Mouse (Mus musculus) stomach, postnatal 0 days (tissue): Measurements from ENCODE around the gene Sstr4.

Experiments
- CTCF ChIP-seq: IDR thresholded peaks from 2 replicates; pipeline ENCODE4 v1.5.1; 2016; ENCODE audit warnings: antibody characterized with exemption, low read depth, mild to moderate bottlenecking, moderate library complexity
- EP300 ChIP-seq: optimal IDR thresholded peaks from 2 replicates; pipeline ENCODE3; 2016; ENCODE audit warnings: antibody characterized with exemption

DNA sequence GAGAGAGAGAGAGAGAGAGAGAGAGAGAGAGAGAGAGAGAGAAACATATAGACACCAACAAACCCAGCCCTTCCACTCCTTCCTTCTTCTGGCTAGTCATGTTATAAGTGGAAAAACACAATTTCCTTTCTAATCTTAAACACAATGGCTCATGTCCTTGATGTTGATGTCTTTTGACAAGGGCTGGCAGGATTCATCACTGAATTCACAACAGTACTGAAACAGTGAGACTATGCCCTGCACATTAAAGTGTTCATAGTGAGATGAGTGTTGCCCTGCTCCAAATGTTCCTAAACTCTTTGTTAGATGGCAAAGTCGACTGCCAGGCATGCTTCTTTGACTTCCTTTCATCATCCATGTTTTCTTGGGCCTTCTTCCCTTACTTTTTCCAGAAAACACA is 29.9 kb upstream of the Sstr4 start:
- TF ChIP-seq CTCF (no peak), EP300 (no peak)
